Mouse (Mus musculus) left cerebral cortex, adult 11 months (tissue): ENCODE measurements around the gene Hebp1.

Source experiments
- DNase-seq: peaks from one replicate; pipeline ENCODE4 v3.0.0; 2022; ENCODE audit warnings: low spot score

The Hebp1 gene

DNA sequence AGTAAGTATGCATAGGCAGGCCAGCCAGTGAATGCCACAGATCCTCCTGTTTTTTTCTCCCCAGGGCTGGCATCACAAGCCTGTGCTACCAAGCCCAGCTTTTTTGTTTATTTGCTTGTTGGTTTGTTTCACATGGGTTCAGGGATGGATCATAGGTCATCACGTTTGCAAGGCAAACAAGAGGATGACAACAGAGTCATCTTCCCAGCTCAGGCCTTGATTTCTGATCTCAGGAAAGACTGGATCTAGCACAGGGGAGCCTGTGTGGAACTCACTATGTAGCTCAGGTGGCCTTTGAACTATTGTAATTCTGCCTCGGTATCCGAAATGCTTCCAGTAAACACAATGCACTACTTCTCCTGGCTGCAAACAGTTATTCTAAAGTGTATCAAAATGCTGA, 35.5 kb downstream of the Hebp1 start:
- no peak for DNase-seq

GRCm38 (mm10) chr6:135161356-135161755, 36.5 kb downstream of the Hebp1 start:
- no peak for DNase-seq

DNA sequence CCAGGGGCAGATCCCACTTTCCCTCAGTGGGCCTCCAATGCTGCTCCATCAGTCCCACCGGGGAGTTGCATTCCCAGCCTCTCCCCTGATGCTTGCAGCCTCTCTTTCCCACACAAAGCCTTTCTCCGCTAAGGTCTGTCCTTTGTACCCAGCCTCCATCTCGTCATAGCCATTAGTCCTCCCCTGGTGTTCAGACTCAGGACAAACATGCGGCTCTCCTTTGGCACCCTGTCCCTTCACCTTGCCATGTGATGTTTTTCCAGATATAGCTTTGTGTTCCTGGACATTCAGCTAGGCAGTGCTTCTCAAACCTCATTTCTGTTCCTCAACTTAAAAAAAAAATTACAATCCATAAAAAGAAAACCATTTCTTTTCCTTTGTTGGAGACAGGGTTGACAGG, 39.3 kb downstream of the Hebp1 start:
- DNase-seq: no peak

- DNase-seq: no peak
Measured at GRCm38 (mm10) chr6:135157496-135157895, 40.3 kb downstream of the Hebp1 start.

GRCm38 (mm10) chr6:135156597-135156996, 41.2 kb downstream of the Hebp1 start:
- DNase-seq: no peak

- DNase-seq: no peak
Measured at GRCm38 (mm10) chr6:135153719-135154118, 44.1 kb downstream of the Hebp1 start.

GRCm38 (mm10) chr6:135150311-135150710, 47.5 kb downstream of the Hebp1 start:
- DNase-seq: no peak

GRCm38 (mm10) chr6:135149722-135150121, 48.1 kb downstream of the Hebp1 start:
- no peak for DNase-seq

DNA sequence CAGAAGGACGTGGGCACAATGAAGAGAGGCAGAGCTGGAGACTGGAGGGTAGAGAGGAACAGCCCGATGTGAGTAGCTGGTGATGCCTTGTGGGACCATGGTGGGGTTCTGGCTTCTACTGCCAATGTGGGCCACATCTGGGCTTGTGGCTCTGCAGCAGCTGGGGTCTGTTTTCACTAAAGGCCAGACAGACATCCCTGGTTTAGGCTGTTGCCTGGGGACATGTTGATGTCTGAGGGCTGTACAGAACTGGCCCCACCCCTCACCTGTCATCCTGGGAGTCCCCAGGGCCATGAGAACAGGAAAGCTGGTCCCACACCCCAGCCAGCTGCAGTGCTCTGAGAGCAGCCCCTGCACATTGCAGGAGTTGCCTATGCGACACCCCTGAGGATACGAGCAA, 48.6 kb downstream of the Hebp1 start:
- DNase-seq: no peak

- DNase-seq: no peak
Measured at GRCm38 (mm10) chr6:135148506-135148905, 49.3 kb downstream of the Hebp1 start.

DNA sequence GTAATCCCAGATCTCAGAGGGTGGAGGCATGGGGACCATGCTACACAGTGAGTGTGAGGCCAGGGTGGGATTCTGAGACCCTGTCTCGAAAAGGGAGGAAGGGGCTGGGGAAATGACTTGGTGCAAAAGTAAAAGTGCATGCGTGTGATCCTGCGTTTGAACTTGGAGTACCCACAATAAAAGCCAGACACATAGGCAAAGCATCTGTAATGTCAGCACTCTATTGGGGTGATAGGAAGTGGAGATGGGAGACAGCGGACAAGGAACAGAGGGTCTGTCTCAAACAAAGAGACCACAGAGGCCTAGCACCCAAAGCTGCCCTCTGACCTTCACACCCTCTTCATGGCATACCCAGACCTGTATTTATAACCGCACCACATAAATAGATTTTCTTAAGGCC, 51.8 kb downstream of the Hebp1 start:
- DNase-seq: no peak

DNA sequence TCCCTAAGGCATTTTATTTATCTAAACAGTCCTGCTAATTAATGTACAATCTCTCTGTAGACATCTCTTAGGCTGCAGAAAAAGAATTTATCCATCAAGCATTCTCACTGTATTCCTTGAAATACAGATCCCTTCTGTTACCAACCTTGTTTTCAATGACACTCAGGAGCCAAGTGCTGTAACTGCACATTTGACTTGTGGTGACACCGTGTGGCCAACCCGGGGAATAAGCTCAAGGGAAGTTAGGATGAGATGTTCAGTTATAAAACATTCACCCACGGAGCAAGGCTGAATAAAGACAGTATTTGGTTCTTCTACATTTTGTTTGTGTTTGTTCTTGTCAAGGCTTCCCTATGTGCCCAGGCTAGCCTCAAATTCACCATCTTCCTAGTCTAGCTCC, 53.3 kb downstream of the Hebp1 start:
- DNase-seq: no peak

- no peak for DNase-seq
Measured at GRCm38 (mm10) chr6:135143151-135143550, 54.7 kb downstream of the Hebp1 start.

- DNase-seq: no peak
Measured at GRCm38 (mm10) chr6:135141451-135142147, 56.2 kb downstream of the Hebp1 start.

DNA sequence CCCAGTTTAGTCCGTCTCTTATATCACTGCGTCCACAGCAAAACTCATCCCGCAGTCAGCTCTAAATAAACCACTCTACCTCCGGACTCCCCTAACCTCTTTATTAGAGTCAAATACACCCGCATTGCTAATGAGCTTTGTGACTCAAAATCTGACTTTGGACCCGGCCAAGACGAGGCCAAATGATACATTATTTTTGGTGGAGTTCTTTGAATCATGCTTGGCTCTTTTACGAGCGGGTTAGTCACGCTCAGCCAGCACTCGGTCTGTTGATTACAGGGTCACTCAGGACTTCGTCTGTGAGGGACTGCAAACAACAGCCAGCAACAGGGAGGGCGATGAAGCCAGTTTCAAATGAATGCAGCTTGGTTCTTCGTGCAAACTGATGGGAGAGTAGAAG, 59.1 kb downstream of the Hebp1 start:
- DNase-seq: no peak

DNA sequence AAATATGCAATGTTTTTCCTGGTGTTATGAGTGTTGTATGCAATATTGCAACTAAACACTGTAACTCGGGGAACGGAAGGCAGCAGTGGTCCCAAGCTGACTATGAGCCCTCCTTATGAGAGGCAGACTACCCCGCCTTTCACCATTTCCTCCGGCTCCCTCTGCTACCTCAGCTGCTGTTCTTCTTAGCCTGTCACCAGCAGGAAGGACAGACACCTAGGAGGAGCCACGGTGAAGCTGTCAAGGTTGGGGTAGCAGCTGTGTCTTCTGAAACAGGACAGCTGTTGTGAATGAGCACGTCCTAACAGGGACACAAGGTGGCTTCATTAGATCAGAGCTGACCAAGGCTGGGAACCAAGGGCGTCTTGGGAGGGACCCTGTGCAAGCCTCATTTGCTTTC, 59.6 kb downstream of the Hebp1 start:
- no peak for DNase-seq

- no peak for DNase-seq
Measured at GRCm38 (mm10) chr6:135137736-135138135, 60.1 kb downstream of the Hebp1 start.

- no peak for DNase-seq
Measured at GRCm38 (mm10) chr6:135136439-135137161, 61.2 kb downstream of the Hebp1 start.

- DNase-seq: no peak
Measured at GRCm38 (mm10) chr6:135135735-135136134, 62.1 kb downstream of the Hebp1 start.

GRCm38 (mm10) chr6:135133486-135133885, 64.3 kb downstream of the Hebp1 start:
- DNase-seq: no peak

DNA sequence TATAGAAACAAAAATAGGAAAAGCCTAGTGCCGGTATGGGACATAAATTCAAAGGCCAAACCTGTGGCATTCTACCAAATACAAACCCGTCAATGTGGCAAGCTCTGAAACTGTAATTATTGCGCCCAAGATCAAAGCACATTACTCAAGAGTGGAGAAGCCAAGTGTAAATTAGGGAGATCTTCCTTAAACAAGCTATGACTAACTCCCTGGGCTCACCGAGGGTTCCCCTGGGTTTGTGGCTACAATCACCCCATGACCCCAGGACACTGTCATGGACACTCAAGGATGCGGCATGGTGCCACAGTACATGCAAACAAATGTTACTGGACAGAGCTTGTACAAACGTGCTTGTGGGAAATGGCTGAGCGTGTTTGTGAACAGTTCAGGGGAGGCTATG, 64.7 kb downstream of the Hebp1 start:
- no peak for DNase-seq

DNA sequence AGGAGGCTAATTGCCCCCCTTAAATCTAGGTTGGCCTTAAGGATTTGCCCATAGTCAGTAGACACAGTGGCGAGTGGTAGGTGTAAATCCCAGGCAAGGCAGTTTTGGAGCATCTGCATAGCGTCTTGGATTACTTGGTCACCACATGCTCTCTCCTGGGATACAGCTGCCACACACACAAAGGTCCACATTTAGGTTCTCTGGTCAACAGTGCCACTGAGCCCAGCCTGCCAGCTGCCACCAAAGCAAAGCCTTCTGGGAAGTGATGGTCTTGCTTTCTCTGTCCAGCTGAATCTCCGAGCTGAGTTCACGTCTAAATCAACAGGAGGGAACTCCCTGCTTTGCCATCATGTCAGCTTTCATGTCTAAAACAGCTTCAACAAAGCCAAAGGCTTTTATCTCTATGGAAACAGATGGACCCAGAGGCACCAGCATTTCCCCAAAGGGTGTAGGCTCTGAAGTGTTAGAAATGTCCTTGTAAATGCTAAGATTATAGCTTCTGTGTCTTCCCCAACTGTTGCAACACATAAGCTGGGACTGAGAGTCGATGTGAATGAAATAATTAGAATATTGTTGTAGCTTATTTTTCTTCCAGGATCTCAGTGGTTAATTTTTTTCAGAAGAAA, 73.0 kb downstream of the Hebp1 start:
- no peak for DNase-seq

DNA sequence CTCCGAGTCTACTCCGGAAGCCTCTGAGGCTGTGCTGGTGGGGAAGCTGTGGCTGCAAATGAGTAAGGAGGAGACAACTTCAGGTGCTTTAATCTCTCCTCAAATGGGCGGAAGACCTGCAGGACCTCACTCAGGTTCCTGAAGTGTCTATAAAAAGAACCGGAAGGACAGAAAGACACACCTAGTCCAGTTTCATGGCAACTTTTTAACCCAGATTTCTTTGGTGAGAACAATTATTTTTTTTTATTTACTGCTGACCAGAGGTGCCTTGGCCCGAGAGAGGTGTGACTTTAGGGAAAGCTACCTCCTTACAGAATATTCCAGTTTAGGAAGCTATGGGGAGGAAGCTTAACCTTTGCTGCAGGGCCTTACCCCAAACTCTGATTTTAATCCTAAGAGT, 79.6 kb downstream of the Hebp1 start, which contains the start of gene Gprc5d:
TSS of gene Gprc5d (minus strand) at position 101 of the 400 bp plus-strand sequence.
- DNase-seq: no peak
